Mouse (Mus musculus) layer of hippocampus, postnatal 10 days (tissue): Measurements from ENCODE around the gene Snx20. TPM values are rescaled to one million over a fixed set of nuclear protein-coding genes. Genes with fewer than 3 reads are reported as not detected.
"Not testable (repeated sequence)": the region's sequence is repeated elsewhere in the genome, so short reads cannot be mapped to it uniquely, and the experiment has no call there.

ENCODE experiments used
- DNase-seq, 2 experiments: peaks; one replicate each; pipeline ENCODE4 v3.0.0; 2021; ENCODE audit warnings: low spot score in 2 of 2
- long read RNA-seq: library from polyadenylated mRNA; stranded (forward); transcript quantifications from one replicate; pipeline ENCODE4 v2.0.0, GENCODE M21; 2023
- total RNA-seq, 2 experiments: library from RNA; stranded (reverse); gene quantifications; 2 replicates each; pipeline ENCODE4 v1.2.3; 2021

Snx20 gene
- total RNA-seq = 1 to 10 TPM; 1.8 to 1.9 TPM
- long read RNA-seq, partial matches to known transcripts = 0 of 2 reads
- long read RNA-seq, other reads (novel, unspliced or antisense) = 1 of 2 reads

GRCm38 (mm10) chr8:88635474-88636397 is at the start of gene Snx20:
Snx20 (minus strand) TSS chr8:88636128.
- DNase-seq = no peak

GRCm38 (mm10) chr8:88683656-88684289 is 47.8 kb upstream of the Snx20 start:
- DNase-seq = peak in 1 of 2 experiments; percentile 34

GRCm38 (mm10) chr8:88681046-88681445 is 45.1 kb upstream of the Snx20 start:
- DNase-seq = no peak

GRCm38 (mm10) chr8:88680566-88680965 is 44.6 kb upstream of the Snx20 start:
- DNase-seq = no peak

- no peak for DNase-seq
Measured at GRCm38 (mm10) chr8:88677071-88677470, 41.1 kb upstream of the Snx20 start.

GRCm38 (mm10) chr8:88675372-88676165 is 39.6 kb upstream of the Snx20 start:
- no peak for DNase-seq

- no peak for DNase-seq
Measured at GRCm38 (mm10) chr8:88673859-88674258, 37.9 kb upstream of the Snx20 start.

GRCm38 (mm10) chr8:88671575-88671974 is 35.6 kb upstream of the Snx20 start:
- no peak for DNase-seq

- no peak for DNase-seq
Measured at GRCm38 (mm10) chr8:88670782-88671181, 34.9 kb upstream of the Snx20 start.

- DNase-seq = peak; percentile 28 to 34
Measured at GRCm38 (mm10) chr8:88668400-88669086, 32.6 kb upstream of the Snx20 start.

- no peak for DNase-seq
Measured at GRCm38 (mm10) chr8:88666435-88666834, 30.5 kb upstream of the Snx20 start.

- DNase-seq = no peak
Measured at GRCm38 (mm10) chr8:88664947-88665346, 29.0 kb upstream of the Snx20 start.

- no peak for DNase-seq
Measured at GRCm38 (mm10) chr8:88664121-88664520, 28.2 kb upstream of the Snx20 start.

GRCm38 (mm10) chr8:88662401-88662821 is 26.5 kb upstream of the Snx20 start:
- no peak for DNase-seq

- no peak for DNase-seq
Measured at GRCm38 (mm10) chr8:88659873-88660272, 23.9 kb upstream of the Snx20 start.

GRCm38 (mm10) chr8:88655334-88655733 is 19.4 kb upstream of the Snx20 start:
- no peak for DNase-seq

GRCm38 (mm10) chr8:88651122-88651521 is 15.2 kb upstream of the Snx20 start:
- not testable (repeated sequence) for DNase-seq

- no peak for DNase-seq
Measured at GRCm38 (mm10) chr8:88650016-88650708, 14.2 kb upstream of the Snx20 start.

- DNase-seq = no peak
Measured at GRCm38 (mm10) chr8:88648322-88648721, 12.4 kb upstream of the Snx20 start.
